Mouse (Mus musculus) heart, embryonic 10.5 days (tissue): ENCODE results near the gene Vipas39. TPM values are rescaled to one million over a fixed set of nuclear protein-coding genes. Genes with fewer than 3 reads are reported as not detected.
"Not testable (repeated sequence)": the region's sequence is repeated elsewhere in the genome, so short reads cannot be mapped to it uniquely, and the experiment has no call there.

Experiments used
- DNase-seq: peaks from one replicate; pipeline ENCODE4 v3.0.0-alpha.2; 2017; ENCODE audit warnings: low spot score
- H3K27ac ChIP-seq: fragments of 300-500 bp; sonication (generic); 2 replicates; pipeline ENCODE4 v1.5.1; 2016; ENCODE audit warnings: mild to moderate bottlenecking
- H3K27me3 ChIP-seq: fragments of 300-500 bp; sonication (generic); 2 replicates; pipeline ENCODE4 v1.6.1; 2016; ENCODE audit warnings: mild to moderate bottlenecking; ENCODE audit not compliant: poor library complexity, insufficient read depth, severe bottlenecking
- H3K36me3 ChIP-seq: fragments of 300-500 bp; sonication (generic); 2 replicates; pipeline ENCODE4 v1.6.1; 2016; ENCODE audit warnings: mild to moderate bottlenecking, moderate library complexity
- H3K4me1 ChIP-seq: fragments of 300-500 bp; sonication (generic); 2 replicates; pipeline ENCODE4 v1.6.1; 2016; ENCODE audit warnings: mild to moderate bottlenecking
- H3K4me3 ChIP-seq: fragments of 300-500 bp; sonication (generic); 2 replicates; pipeline ENCODE4 v1.5.1; 2016; ENCODE audit warnings: mild to moderate bottlenecking, moderate library complexity
- H3K9me3 ChIP-seq: fragments of 300-500 bp; sonication (generic); 2 replicates; pipeline ENCODE4 v1.6.1; 2016; ENCODE audit warnings: mild to moderate bottlenecking, moderate library complexity
- WGBS: fragments of 180-500 bp; shearing (Covaris S2); methylation state at CpG from one replicate; pipeline ENCODE4 v1.1.7; 2016; 5-methylcytosine and 5-hydroxymethylcytosine counted together
- microRNA-seq: library from miRNA; unstranded; fragments of <30 nt; microRNA quantifications from one replicate; pipeline ENCODE4, GENCODE M21; 2017
- polyA plus RNA-seq: library from polyadenylated mRNA; unstranded; fragments of >200 nt; fragmentation: Nextera tagmentation; extraction: Ambion mirVana; gene quantifications from 2 replicates; pipeline ENCODE4 v1.2.1, GENCODE M21; 2016

Vipas39 gene
- polyA plus RNA-seq, 1 experiment from 2014 or later: 37.4 TPM

DNA sequence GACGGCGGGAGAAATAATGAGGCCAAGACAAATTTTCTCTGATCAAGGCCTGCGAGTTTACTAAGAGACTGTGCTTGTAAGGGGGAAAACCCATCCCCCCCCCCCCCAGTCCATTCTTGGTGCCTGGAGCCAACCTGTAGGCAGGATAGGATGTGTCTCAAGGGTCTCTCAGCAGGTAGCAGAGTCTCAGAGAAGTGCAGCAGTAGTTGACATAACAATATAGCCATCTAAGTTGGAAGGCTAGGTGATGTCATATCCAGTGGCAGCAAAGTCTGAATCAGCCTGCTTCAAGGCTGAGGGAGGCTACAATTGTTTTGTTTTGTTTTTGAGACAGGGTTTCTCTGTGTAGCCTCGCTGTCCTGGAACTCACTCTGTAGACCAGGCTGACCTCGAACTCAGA is 60.3 kb downstream of the Vipas39 start:
- H3K9me3 ChIP-seq, DNase-seq, H3K27ac ChIP-seq, H3K36me3 ChIP-seq, H3K4me3 ChIP-seq, H3K4me1 ChIP-seq, H3K27me3 ChIP-seq: not testable (repeated sequence)
- 84% methylated on average over 5 of the region's 5 CpGs for WGBS

- WGBS: 62% methylated on average over 5 of the region's 5 CpGs
- Histone ChIP-seq H3K27ac (no peak overlapping the region), H3K4me1 (peaks cover 5% of the 10 kb centered on the region; the same call in 1 of the 2 replicates), H3K36me3 (no peaks in the 10 kb centered on the region), H3K9me3 (no peaks in the 10 kb centered on the region), H3K27me3 (no peaks in the 10 kb centered on the region), H3K4me3 (no peak overlapping the region)
- no peak for DNase-seq
Measured at GRCm38 (mm10) chr12:87201694-87202093, 64.4 kb downstream of the Vipas39 start.

- H3K4me3 ChIP-seq: peak within 1 kb of the TSS; percentile 95
- H3K27ac ChIP-seq: peak within 1 kb of the TSS; percentile 91
- DNase-seq: peak; percentile 92
- H3K36me3 ChIP-seq: no peaks in the 10 kb centered on the region
- peaks cover 5% of the 10 kb centered on the region; the same call in 1 of the 2 replicates for H3K4me1 ChIP-seq
- no peaks in the 10 kb centered on the region for H3K9me3 ChIP-seq
- under 1% methylated on average over 69 of the region's 70 CpGs for WGBS
- no peaks in the 10 kb centered on the region for H3K27me3 ChIP-seq
Measured at GRCm38 (mm10) chr12:87199973-87200586, 66.0 kb downstream of the Vipas39 start, which contains the start of gene Tmed8. Tmed8 (minus strand) TSS chr12:87200454.

DNA sequence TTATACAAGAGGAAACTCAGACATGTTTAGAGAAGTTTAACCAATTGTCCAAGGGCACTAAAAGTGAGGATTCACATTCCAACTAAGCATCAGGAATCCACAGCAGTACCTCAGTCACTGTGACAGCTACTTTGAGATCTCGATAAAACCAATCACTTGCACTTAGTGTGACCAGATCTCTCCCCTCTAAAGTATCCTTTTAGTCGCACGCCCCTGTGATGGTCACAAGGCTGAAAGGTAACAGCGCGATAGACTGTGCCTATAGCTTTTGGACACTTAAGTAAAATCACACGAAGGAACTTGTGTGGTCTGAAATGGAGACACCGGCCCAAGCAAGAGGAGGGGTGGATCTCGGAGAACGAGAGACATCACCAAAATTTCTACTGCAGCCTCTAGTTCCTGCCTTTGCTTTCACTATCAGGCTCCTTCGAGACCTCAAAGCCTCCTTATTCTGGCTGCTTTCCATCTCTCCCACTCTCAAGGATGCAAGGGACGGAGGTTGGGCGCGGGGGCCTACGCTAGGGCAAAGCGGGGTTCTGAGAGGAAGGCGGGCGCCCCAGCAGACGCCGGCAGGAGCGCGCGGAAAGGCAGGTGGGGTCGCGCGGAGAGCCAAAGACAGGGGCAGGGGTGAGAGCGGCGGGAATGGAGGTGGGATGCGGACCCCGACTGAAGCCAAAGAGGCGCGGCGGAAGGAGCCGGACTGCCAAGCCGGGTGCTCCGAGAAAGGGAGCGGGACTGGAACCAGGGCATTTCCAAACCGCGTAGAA is 66.7 kb downstream of the Vipas39 start, which contains the start of gene Samd15:
Gene Samd15, plus strand, starts transcription at position 518 of the 767 bp plus-strand sequence.
- no peaks in the 10 kb centered on the region for H3K9me3 ChIP-seq
- no peaks in the 10 kb centered on the region for H3K36me3 ChIP-seq
- under 1% methylated on average over 38 of the region's 38 CpGs for WGBS
- peaks cover 5% of the 10 kb centered on the region; the same call in 1 of the 2 replicates for H3K4me1 ChIP-seq
- H3K27ac ChIP-seq: peak within 1 kb of the TSS; percentile 91
- DNase-seq: no peak
- H3K27me3 ChIP-seq: no peaks in the 10 kb centered on the region
- H3K4me3 ChIP-seq: peak within 1 kb of the TSS; percentile 95

DNA sequence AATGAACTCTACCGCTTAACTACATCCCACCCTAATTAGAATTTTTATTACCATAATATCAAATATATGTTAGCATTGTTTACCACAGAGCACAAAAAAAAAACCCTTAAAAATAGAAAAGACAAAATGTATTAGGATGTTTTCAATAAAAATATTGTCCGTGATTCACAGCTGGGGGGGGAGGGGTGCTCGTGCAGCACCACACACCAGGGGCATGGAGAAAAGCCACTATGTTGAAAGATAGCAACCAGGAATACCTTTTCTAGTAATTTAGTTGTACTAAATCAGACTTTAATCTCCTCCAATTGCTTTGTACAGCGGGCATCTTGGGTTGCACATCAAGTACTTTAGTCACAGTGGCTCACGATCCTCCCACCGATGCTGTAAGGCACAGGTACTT is 67.3 kb downstream of the Vipas39 start:
- Histone ChIP-seq H3K9me3 (no peaks in the 10 kb centered on the region), H3K36me3 (no peaks in the 10 kb centered on the region), H3K4me1 (peaks cover 5% of the 10 kb centered on the region; the same call in 1 of the 2 replicates), H3K4me3 (peak overlapping the region; percentile 95), H3K27me3 (no peaks in the 10 kb centered on the region), H3K27ac (no peak overlapping the region)
- no peak for DNase-seq
- WGBS: 68% methylated on average over 6 of the region's 6 CpGs

- H3K36me3 ChIP-seq: no peaks in the 10 kb centered on the region
- H3K27me3 ChIP-seq: no peaks in the 10 kb centered on the region
- no peaks in the 10 kb centered on the region for H3K9me3 ChIP-seq
- H3K4me1 ChIP-seq: peaks cover 5% of the 10 kb centered on the region; the same call in 1 of the 2 replicates
- no peak for DNase-seq
- H3K27ac ChIP-seq: no peak overlapping the region
- no peak overlapping the region for H3K4me3 ChIP-seq
Measured at GRCm38 (mm10) chr12:87196310-87196709, 69.7 kb downstream of the Vipas39 start.

- 73% methylated on average over 1 of the region's 1 CpGs for WGBS
- peaks cover 5% of the 10 kb centered on the region; the same call in 1 of the 2 replicates for H3K4me1 ChIP-seq
- no peak for DNase-seq
- H3K4me3 ChIP-seq: no peak overlapping the region
- H3K36me3 ChIP-seq: no peaks in the 10 kb centered on the region
- H3K9me3 ChIP-seq: no peaks in the 10 kb centered on the region
- H3K27ac ChIP-seq: no peak overlapping the region
- no peaks in the 10 kb centered on the region for H3K27me3 ChIP-seq
Measured at GRCm38 (mm10) chr12:87195069-87195468, 71.0 kb downstream of the Vipas39 start.

DNA sequence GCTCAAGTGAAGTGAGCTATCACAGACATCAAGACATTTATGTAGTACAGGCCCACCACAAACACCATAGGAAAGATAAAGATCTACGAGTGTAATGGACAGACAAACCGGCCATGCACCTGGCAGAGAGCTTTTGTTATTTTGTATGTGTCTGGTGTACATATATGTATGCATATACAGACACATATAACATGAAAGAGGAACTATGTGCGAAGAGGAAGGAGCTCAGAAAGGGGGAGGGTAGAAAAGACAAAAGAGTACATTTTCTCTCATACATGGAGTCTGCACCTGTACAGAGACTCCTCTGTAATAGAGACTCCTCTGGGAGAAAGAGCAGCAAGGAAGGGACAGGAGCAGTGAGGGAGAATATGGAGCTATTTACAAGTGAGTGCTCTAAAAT is 73.0 kb downstream of the Vipas39 start:
- H3K27ac ChIP-seq: no peak overlapping the region
- no peaks in the 10 kb centered on the region for H3K27me3 ChIP-seq
- WGBS: 79% methylated on average over 3 of the region's 3 CpGs
- no peak for DNase-seq
- H3K4me1 ChIP-seq: no peaks in the 10 kb centered on the region
- H3K4me3 ChIP-seq: no peak overlapping the region
- no peaks in the 10 kb centered on the region for H3K36me3 ChIP-seq
- no peaks in the 10 kb centered on the region for H3K9me3 ChIP-seq

Small RNA genes within 50 kb of the gene (microRNA-seq; reads per million reads assigned to microRNA genes)
- gene Gm47293: not detected

Other genes starting within 250 kb of the Vipas39 start
- gene Tmem63c, start 244.9 kb downstream of the Vipas39 start, polyA plus RNA-seq: 0.10 TPM in 1 of 2 replicates, not detected in the other
- 0.11 and 0.29 TPM in 2 replicates for gene Ngb, start 163.7 kb downstream of the Vipas39 start, polyA plus RNA-seq
- 36.9 and 38.0 TPM in 2 replicates for gene Gstz1, start 119.1 kb downstream of the Vipas39 start, polyA plus RNA-seq
- gene Pomt2, start 118.3 kb downstream of the Vipas39 start, polyA plus RNA-seq: 16.1 and 16.3 TPM in 2 replicates
- gene Samd15, start 66.5 kb downstream of the Vipas39 start, polyA plus RNA-seq: 2.1 and 2.3 TPM in 2 replicates
- 2.0 and 2.4 TPM in 2 replicates for gene Tmed8, start 65.8 kb downstream of the Vipas39 start, polyA plus RNA-seq
- gene Noxred1, start 27.5 kb downstream of the Vipas39 start, polyA plus RNA-seq: 0.80 and 0.90 TPM in 2 replicates
- 237 and 277 TPM in 2 replicates for gene Ahsa1, start 223 bp upstream of the Vipas39 start, polyA plus RNA-seq
- gene Ism2, start 33.4 kb upstream of the Vipas39 start, polyA plus RNA-seq: 0.71 and 0.84 TPM in 2 replicates
- 76.7 and 76.9 TPM in 2 replicates for gene Sptlc2, start 122.1 kb upstream of the Vipas39 start, polyA plus RNA-seq
- 265 and 273 TPM in 2 replicates for gene Slirp, start 177.6 kb upstream of the Vipas39 start, polyA plus RNA-seq
- 49.2 and 61.9 TPM in 2 replicates for gene Alkbh1, start 177.8 kb upstream of the Vipas39 start, polyA plus RNA-seq
- gene Snw1, start 206.0 kb upstream of the Vipas39 start, polyA plus RNA-seq: 94.5 and 116 TPM in 2 replicates
- gene Gm5788, start 228.5 kb upstream of the Vipas39 start, polyA plus RNA-seq: not detected in 2 replicates
- gene Gm8300, start 248.1 kb upstream of the Vipas39 start, polyA plus RNA-seq: not detected in 2 replicates